Mouse (Mus musculus) E14TG2a.4 (cell line): ENCODE results near the gene Dhx40.
"Not testable (repeated sequence)": the region's sequence is repeated elsewhere in the genome, so short reads cannot be mapped to it uniquely, and the experiment has no call there.

Source experiments
- H3K27me3 ChIP-seq: 2 replicates; pipeline ENCODE4 v1.6.1; 2014; ENCODE audit warnings: low read length, control low read depth; ENCODE audit not compliant: insufficient read depth
- H3K36me3 ChIP-seq: 2 replicates; pipeline ENCODE4 v1.6.1; 2014; ENCODE audit warnings: low read length, control low read depth; ENCODE audit not compliant: insufficient read depth
- H3K4me1 ChIP-seq: replicated peaks from 2 replicates; pipeline ENCODE4 v1.6.1; 2014; ENCODE audit warnings: low read depth, low read length, control low read depth
- H3K4me3 ChIP-seq: replicated peaks from 2 replicates; pipeline ENCODE4 v1.5.1; 2014; ENCODE audit warnings: mild to moderate bottlenecking, low read length
- H3K9me3 ChIP-seq: 2 replicates; pipeline ENCODE4 v1.6.1; 2014; ENCODE audit warnings: low read length, control low read depth
- CTCF ChIP-seq: conservative IDR thresholded peaks from 2 replicates; pipeline ENCODE4 v1.5.1; 2014; ENCODE audit warnings: low read length
- NANOG ChIP-seq: IDR thresholded peaks from 2 replicates; pipeline ENCODE4 v1.6.1; 2014; ENCODE audit warnings: borderline replicate concordance, low read length, mixed read lengths
- POU5F1 ChIP-seq: IDR thresholded peaks from 2 replicates; pipeline ENCODE4 v1.6.1; 2014; ENCODE audit warnings: low read length, borderline replicate concordance

Gene Dhx40

GRCm38 (mm10) chr11:86810572-86811325 is 3.2 kb upstream of the Dhx40 start:
- H3K4me1 ChIP-seq, result peaks cover 10% of the 10 kb centered on the region
- no peak overlapping the region for H3K4me3 ChIP-seq
- TF ChIP-seq NANOG, result no peak
- TF ChIP-seq CTCF, result no peak
- TF ChIP-seq POU5F1, result no peak
- H3K27me3 ChIP-seq, result peaks cover 11% of the 10 kb centered on the region
- peaks cover 6% of the 10 kb centered on the region for H3K36me3 ChIP-seq
- H3K9me3 ChIP-seq, result no peaks in the 10 kb centered on the region

GRCm38 (mm10) chr11:86809828-86810227 is 2.3 kb upstream of the Dhx40 start:
- H3K27me3 ChIP-seq, result peaks cover 11% of the 10 kb centered on the region
- H3K4me1 ChIP-seq, result peaks cover 10% of the 10 kb centered on the region
- H3K9me3 ChIP-seq, result no peaks in the 10 kb centered on the region
- H3K36me3 ChIP-seq, result peaks cover 15% of the 10 kb centered on the region
- H3K4me3 ChIP-seq, result no peak overlapping the region
- TF ChIP-seq NANOG (no peak), POU5F1 (no peak), CTCF (no peak)

- H3K27me3 ChIP-seq, result peaks cover 11% of the 10 kb centered on the region
- TF ChIP-seq CTCF (no peak), POU5F1 (no peak), NANOG (no peak)
Measured at GRCm38 (mm10) chr11:86807001-86807477, 507 bp downstream of the Dhx40 start.

GRCm38 (mm10) chr11:86794161-86794560 is 13.4 kb downstream of the Dhx40 start:
- H3K4me1 ChIP-seq, result no peaks in the 10 kb centered on the region
- TF ChIP-seq CTCF (no peak), NANOG (no peak), POU5F1 (no peak)
- H3K4me3 ChIP-seq, result no peak overlapping the region
- no peaks in the 10 kb centered on the region for H3K9me3 ChIP-seq
- no peaks in the 10 kb centered on the region for H3K27me3 ChIP-seq
- peaks cover 72% of the 10 kb centered on the region for H3K36me3 ChIP-seq

More at GRCm38 (mm10) chr11:86807001-86807477, 507 bp downstream of the Dhx40 start:
- H3K36me3 ChIP-seq, result peaks cover 40% of the 10 kb centered on the region
- peaks cover 10% of the 10 kb centered on the region for H3K4me1 ChIP-seq
- peak overlapping the region; percentile 100 for H3K4me3 ChIP-seq
- no peaks in the 10 kb centered on the region for H3K9me3 ChIP-seq

- H3K27me3 ChIP-seq, H3K4me1 ChIP-seq, H3K4me3 ChIP-seq, H3K9me3 ChIP-seq: not testable (repeated sequence)
- peaks cover 57% of the 10 kb centered on the region for H3K36me3 ChIP-seq
Measured at GRCm38 (mm10) chr11:86787436-86787835, 20.1 kb downstream of the Dhx40 start.

GRCm38 (mm10) chr11:86785767-86786166 is 21.8 kb downstream of the Dhx40 start:
- Histone ChIP-seq H3K36me3 (peaks cover 51% of the 10 kb centered on the region), H3K27me3 (no peaks in the 10 kb centered on the region), H3K4me1 (no peaks in the 10 kb centered on the region), H3K9me3 (no peaks in the 10 kb centered on the region), H3K4me3 (no peak overlapping the region)
- no peak for TF ChIP-seq POU5F1
- no peak for TF ChIP-seq CTCF
- TF ChIP-seq NANOG, result no peak

- H3K4me3 ChIP-seq, result no peak overlapping the region
- TF ChIP-seq CTCF (no peak), POU5F1 (no peak), NANOG (no peak)
- peaks cover 57% of the 10 kb centered on the region for H3K36me3 ChIP-seq
- no peaks in the 10 kb centered on the region for H3K27me3 ChIP-seq
- no peaks in the 10 kb centered on the region for H3K9me3 ChIP-seq
- no peaks in the 10 kb centered on the region for H3K4me1 ChIP-seq
Measured at GRCm38 (mm10) chr11:86769884-86770283, 37.7 kb downstream of the Dhx40 start.

- H3K9me3 ChIP-seq, result no peaks in the 10 kb centered on the region
- no peak overlapping the region for H3K4me3 ChIP-seq
- TF ChIP-seq POU5F1 (no peak), CTCF (no peak), NANOG (no peak)
- no peaks in the 10 kb centered on the region for H3K27me3 ChIP-seq
- H3K4me1 ChIP-seq, result peaks cover 1% of the 10 kb centered on the region; the same call in 1 of the 2 replicates
- H3K36me3 ChIP-seq, result peaks cover 16% of the 10 kb centered on the region
Measured at GRCm38 (mm10) chr11:86764501-86764900, 43.0 kb downstream of the Dhx40 start.

GRCm38 (mm10) chr11:86763127-86763526 is 44.4 kb downstream of the Dhx40 start:
- H3K9me3 ChIP-seq, result not testable (repeated sequence)
- peaks cover 13% of the 10 kb centered on the region; the same call in 1 of the 2 replicates for H3K4me1 ChIP-seq

More at GRCm38 (mm10) chr11:86763127-86763526, 44.4 kb downstream of the Dhx40 start:
- not testable (repeated sequence) for H3K27me3 ChIP-seq, H3K36me3 ChIP-seq, H3K4me3 ChIP-seq
